Comparison of ENCODE assay signal across 8 mouse cellular contexts in genomic region chr14:78677852-78678588, GRCm38 (mm10). TPM values are rescaled to one million over a fixed set of nuclear protein-coding genes. Genes with fewer than 3 reads are reported as not detected.
DNase-seq lines count a peak whose midpoint lies in the region; ATAC-seq lines count a peak whose summit lies in the region.

No protein-coding gene starts in this region.

- 0 out of 2 replicates have a peak, but pooled peaks have one; percentile 15 for ATAC-seq in monocyte, adult 5-6 weeks (replicated peaks; ENCODE audit: insufficient number of reproducible peaks, low FRiP score, low TSS enrichment, poor library complexity, severe bottlenecking)

- peak; percentile 87 for DNase-seq in heart, adult 11 months
- no peak for DNase-seq in heart, adult 8-10 months (ENCODE audit: low spot score)
- DNase-seq in R1 (ENCODE audit: low read depth, low spot score) = peak; percentile 31
- peak; percentile 59 to 71 for DNase-seq in frontal cortex, postnatal 14 days (ENCODE audit: low spot score in 2 of 2)
- peak; percentile 44 for DNase-seq in kidney, postnatal 14 days
- no peak for DNase-seq in spleen, adult 12 weeks (ENCODE audit: low spot score)
- no peak for DNase-seq in cerebellum, adult 9-10 months

RNA-seq across cellular contexts. Expression of gene Dgkh, which starts 54.6 kb away (rescaled TPM):
- total RNA-seq in heart, adult 8-10 months (2022) = 1 to 10 TPM; 4.3 to 7.0 (median 5.9) TPM
- 13.9 to 19.2 TPM (median 17.9 TPM) in 3 replicates for total RNA-seq in monocyte, adult 5-6 weeks (2017)

Comparison
In these comparisons a context has a peak if more than half of its experiments do, and no peak if none do; other contexts are left out.
1. DNase-seq: peak in heart, adult 11 months (single experiment), R1 (single experiment), frontal cortex, postnatal 14 days (2 of 2) and kidney, postnatal 14 days (single experiment); none in heart, adult 8-10 months (single experiment), spleen, adult 12 weeks (single experiment) and cerebellum, adult 9-10 months (single experiment).